Mouse (Mus musculus) mesoderm, embryonic 11.5 days (tissue): Measurements from ENCODE around the gene Clmp.
"Not testable (repeated sequence)": the region's sequence is repeated elsewhere in the genome, so short reads cannot be mapped to it uniquely, and the experiment has no call there.

Experiments
- DNase-seq: peaks from one replicate; pipeline ENCODE4 v3.0.0-alpha.2; 2012; ENCODE audit warnings: low read depth, low spot score

The Clmp gene

GRCm38 (mm10) chr9:40730701-40731590, 45.2 kb downstream of the Clmp start:
- peak; percentile 92 for DNase-seq

- no peak for DNase-seq
Measured at GRCm38 (mm10) chr9:40731591-40732048, 45.9 kb downstream of the Clmp start.

GRCm38 (mm10) chr9:40732302-40732701, 46.5 kb downstream of the Clmp start:
- DNase-seq = peak; percentile 61

GRCm38 (mm10) chr9:40737117-40737516, 51.4 kb downstream of the Clmp start:
- DNase-seq = no peak

GRCm38 (mm10) chr9:40743525-40744034, 57.8 kb downstream of the Clmp start:
- DNase-seq = no peak

- no peak for DNase-seq
Measured at GRCm38 (mm10) chr9:40744233-40744632, 58.5 kb downstream of the Clmp start.

GRCm38 (mm10) chr9:40746796-40747195, 61.0 kb downstream of the Clmp start:
- DNase-seq = no peak

GRCm38 (mm10) chr9:40747249-40747648, 61.5 kb downstream of the Clmp start:
- no peak for DNase-seq

- peak; percentile 67 for DNase-seq
Measured at GRCm38 (mm10) chr9:40749832-40750620, 64.3 kb downstream of the Clmp start.

GRCm38 (mm10) chr9:40751749-40752148, 66.0 kb downstream of the Clmp start:
- no peak for DNase-seq

- peak; percentile 80 for DNase-seq
Measured at GRCm38 (mm10) chr9:40756401-40756800, 70.6 kb downstream of the Clmp start.

- DNase-seq = peak; percentile 77
Measured at GRCm38 (mm10) chr9:40757105-40757626, 71.4 kb downstream of the Clmp start.

GRCm38 (mm10) chr9:40757685-40758270, 72.0 kb downstream of the Clmp start:
- DNase-seq = peak; percentile 92

GRCm38 (mm10) chr9:40762354-40762753, 76.6 kb downstream of the Clmp start:
- DNase-seq = no peak

GRCm38 (mm10) chr9:40764887-40765580, 79.3 kb downstream of the Clmp start:
- DNase-seq = no peak

GRCm38 (mm10) chr9:40765581-40765940, 79.8 kb downstream of the Clmp start:
- no peak for DNase-seq

GRCm38 (mm10) chr9:40766058-40766605, 80.4 kb downstream of the Clmp start:
- DNase-seq = no peak

- no peak for DNase-seq
Measured at GRCm38 (mm10) chr9:40767946-40768345, 82.2 kb downstream of the Clmp start.

- DNase-seq = no peak
Measured at GRCm38 (mm10) chr9:40772246-40772645, 86.5 kb downstream of the Clmp start.

- not testable (repeated sequence) for DNase-seq
Measured at GRCm38 (mm10) chr9:40773142-40773541, 87.4 kb downstream of the Clmp start.

GRCm38 (mm10) chr9:40773869-40774268, 88.1 kb downstream of the Clmp start:
- DNase-seq = no peak
